Mouse (Mus musculus): ENCODE measurements around the gene Mfsd4b3.

Gene Mfsd4b3

GRCm38 (mm10) chr10:39912616-39913015 lies 47.3 kb downstream of the Mfsd4b3 start:
- DNase-seq, result no peak

- no peak for DNase-seq
Observed at GRCm38 (mm10) chr10:39908768-39909441, 51.0 kb downstream of the Mfsd4b3 start.

DNA sequence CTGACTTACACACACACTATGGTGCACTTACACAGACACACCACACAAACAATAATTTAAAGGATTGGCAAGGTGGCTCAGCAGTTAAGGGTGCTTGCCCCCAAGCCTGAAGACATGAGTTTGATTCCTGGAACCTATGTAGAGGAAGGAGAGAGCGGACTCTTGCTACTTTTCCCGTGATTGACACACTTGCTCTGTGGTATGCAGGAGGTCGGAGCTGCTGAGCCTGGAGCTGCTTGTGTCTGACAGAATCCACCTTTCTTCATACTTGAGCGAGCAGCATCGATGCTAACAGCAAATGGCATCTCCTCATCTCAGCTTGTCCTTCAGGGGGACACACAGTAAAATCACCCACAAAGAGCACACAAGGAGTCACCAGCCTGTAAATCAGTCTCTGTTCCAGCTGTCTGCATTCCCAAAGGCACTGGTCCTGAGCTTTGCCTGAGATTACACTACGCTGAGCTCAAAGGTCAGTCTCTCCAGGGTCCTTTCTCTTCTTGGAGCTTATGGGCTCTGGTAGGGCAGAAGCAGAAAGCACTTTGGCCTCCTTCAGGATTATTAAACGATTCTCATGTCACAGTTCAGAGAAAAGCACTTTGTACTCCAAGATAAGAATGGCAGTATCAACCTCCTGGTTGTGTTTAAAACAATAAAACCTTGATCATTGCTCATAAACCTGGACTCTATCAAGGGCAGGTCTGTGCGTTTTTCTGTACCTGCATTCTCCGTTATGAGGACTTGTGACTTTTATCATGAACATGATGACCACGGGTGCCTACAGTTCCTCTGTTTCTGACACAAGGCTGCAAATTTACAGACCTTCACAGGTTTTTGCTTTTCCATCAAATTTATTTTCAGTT lies 52.9 kb downstream of the Mfsd4b3 start:
- DNase-seq, result no peak

DNA sequence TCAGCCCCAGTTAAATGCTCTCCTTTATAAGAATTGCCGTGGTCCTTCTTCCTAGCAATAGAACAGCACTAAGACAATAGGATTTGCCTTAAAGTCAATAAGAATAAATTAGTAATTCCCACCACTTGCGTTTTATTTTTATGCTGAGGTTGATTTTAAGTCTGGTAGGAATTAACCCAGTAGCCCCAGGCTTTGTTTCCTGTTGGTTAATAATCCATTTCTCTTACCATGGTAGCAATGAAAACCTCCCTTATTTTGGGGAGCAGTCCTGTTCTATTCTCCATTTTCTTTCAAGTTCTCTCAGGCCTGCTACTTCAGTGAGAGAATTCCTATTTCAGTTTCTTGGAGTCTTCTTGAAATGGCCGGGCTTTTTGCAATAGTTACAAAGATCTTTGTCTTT lies 55.8 kb downstream of the Mfsd4b3 start:
- DNase-seq, result no peak

DNA sequence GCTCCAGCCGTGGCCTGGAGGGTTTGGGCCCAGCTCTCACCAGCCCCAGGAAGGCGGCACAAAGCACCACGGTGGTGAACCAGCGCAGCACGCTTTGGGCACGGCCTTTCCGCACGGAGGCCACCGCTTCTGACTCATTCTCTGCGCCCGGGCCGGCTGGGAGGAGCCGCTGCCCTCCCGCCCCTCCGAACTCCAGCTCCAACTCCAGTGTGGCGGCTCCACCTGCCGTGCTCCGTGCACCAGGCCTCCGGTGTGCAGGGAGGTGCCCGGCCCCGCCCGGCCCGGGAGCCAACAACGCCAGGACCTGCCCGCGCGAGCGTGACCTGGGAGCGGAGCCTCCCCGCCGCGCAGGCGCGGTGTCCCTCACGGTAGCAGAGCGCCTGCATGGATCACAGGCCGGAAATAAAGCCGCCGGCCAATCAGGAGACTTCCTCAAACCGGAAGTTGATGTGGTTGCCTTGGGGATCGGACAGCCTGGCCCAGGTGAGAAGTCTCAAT lies 61.0 kb downstream of the Mfsd4b3 start, which contains the start of gene Mfsd4b4:
Gene Mfsd4b4, minus strand, starts transcription at position 365 of the 498 bp plus-strand sequence.
- peak; percentile 86 to 92 for DNase-seq
